Mouse (Mus musculus) cerebellum, adult (tissue): ENCODE results near the gene Rrad.

ENCODE experiments used
- ATAC-seq: cut with Nextera tagmentation; 2 replicates; pipeline ENCODE4 v1.9.2; 2017; ENCODE audit warnings: mild to moderate bottlenecking, moderate library complexity, mixed read lengths; ENCODE audit not compliant: insufficient number of reproducible peaks, low FRiP score, low TSS enrichment

Rrad gene

DNA sequence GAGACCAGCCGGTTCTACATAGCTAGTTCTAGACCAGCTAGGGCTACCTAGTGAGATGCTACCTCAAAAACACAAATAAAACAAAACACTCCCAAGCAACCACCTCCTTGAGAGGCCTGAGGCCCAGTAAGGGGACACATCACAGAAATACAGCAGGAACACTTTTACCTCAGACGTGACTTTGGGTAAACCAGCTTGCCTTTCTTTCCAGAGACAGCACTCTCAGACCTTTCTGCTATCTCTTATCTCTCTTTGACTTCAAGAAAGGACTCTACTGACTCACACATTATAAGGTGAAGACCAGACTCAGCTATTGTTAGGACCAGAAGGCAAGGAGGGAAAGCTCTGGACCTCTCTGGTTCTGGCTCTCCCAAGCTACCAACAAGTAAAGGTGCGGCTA lies 40.8 kb downstream of the Rrad start:
- no peak for ATAC-seq

- ATAC-seq = no peak
These were observed 46.6 kb downstream of the Rrad start for GRCm38 (mm10) chr8:104584522-104584921.
